Mouse (Mus musculus): ENCODE data around the gene Plekhm3.
A peak's percentile ranks its signal among the peaks of the same experiment; 100 is the strongest.

Gene Plekhm3

DNA sequence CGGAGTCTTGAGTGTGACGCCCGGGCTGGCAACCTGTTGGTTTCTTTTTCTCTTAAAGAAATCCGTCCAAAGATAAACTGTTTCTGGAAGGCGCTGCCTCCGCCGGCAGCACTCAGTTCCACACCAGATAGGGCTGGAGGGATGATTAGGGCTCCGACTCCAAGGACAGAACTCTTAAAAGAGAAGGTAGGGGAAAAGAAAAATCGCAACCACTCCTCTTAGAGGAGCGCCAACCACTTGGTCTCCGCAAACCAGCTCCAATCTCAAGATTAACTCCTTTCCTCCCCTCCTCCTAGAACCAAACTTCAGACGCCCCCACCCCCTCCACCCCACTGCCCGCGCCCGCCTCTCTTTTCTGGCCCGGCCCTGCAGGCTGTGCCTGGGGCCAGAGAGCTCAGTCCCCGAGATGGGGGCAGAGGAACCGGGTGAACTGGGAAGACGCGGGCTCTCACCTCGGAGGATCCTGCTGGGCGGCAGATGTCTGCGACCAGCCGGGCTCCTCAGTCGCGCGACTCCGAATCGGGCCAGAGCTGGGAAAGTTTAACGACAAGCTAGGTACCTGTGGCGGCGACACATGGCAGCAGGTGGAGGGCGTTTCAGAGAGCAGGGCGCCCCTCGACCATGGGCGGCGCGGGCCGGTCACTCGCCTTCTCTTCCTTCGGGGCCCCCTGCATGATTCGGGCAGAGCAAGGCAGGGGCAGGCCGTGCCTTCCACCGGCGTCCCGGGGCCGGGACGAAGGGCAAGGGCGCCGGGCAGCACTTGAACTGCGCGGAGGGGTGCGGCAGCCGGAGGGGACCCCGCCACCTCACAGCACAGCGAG, 219.7 kb downstream of the Plekhm3 start:
- ATAC-seq (ENCODE audit: insufficient number of reproducible peaks, low FRiP score, low TSS enrichment): peak; percentile 8; the same call in 1 of the 2 replicates
